Mouse (Mus musculus) urinary bladder, postnatal 25 days (tissue): ENCODE measurements around the gene Maml3.

ENCODE experiments used
- DNase-seq: peaks from one replicate; pipeline ENCODE4 v3.0.0; 2022; ENCODE audit warnings: low spot score

Maml3 gene

GRCm38 (mm10) chr3:52104636-52105151, at the start of gene Maml3:
Gene Maml3 (minus strand): TSS chr3:52105076.
- peak; percentile 82 for DNase-seq

DNA sequence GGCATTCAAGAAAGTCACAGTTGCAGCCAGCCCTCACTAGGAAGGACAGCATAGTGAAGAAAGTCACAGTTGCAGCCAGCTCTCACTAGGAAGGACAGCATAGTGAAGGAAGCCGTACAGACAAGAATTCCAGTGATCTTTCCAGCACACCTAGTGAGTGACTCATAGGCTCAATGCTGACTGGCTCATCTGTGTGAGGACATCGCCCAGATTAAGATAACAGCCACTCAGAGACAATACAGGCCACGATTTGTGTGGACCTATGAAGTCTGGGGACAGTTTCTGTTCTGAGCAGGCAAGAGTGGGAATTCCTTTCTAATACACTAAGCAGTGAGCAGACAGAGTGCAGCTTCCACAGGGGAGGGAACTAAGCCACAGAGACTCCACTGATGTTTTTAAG, 46.3 kb upstream of the Maml3 start:
- DNase-seq = no peak

GRCm38 (mm10) chr3:52148301-52148700, 43.4 kb upstream of the Maml3 start:
- DNase-seq = no peak

DNA sequence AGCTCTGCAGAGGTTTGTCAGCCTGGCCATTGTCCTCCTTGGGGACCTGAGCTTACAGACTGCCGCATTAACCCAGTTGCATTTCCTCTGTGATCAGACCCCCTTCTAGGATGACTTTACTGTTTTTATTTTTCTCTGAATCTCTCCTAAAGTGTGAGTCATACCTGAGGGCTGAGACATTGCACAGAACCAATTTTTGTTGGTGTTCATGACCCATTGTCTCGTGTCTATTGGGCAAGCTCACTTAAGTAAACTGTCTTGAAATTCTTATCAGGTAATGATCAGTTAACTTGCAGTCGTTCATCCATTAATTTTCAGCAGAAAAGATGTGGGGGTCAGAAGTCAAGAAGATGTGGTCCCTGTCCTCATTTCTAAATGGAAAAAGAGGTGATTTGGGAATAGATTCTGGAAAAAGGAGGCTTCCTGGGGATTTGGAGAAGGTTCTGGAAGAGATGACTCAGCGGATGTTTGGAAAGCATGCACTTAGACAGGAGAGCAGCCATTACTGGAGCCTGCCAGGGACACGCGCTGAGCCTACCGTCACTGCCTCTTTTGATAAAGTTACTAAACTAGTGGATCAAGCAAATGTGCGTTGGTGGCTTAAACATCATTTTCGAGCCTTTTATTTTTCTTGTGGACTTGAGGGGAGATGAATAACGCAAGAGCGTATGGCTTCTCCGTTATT, 40.0 kb upstream of the Maml3 start:
- DNase-seq = no peak

GRCm38 (mm10) chr3:52143017-52143416, 38.1 kb upstream of the Maml3 start:
- DNase-seq = no peak

- peak; percentile 48 for DNase-seq
Observed at GRCm38 (mm10) chr3:52140162-52140561, 35.3 kb upstream of the Maml3 start.

GRCm38 (mm10) chr3:52125421-52125820, 20.5 kb upstream of the Maml3 start:
- no peak for DNase-seq

DNA sequence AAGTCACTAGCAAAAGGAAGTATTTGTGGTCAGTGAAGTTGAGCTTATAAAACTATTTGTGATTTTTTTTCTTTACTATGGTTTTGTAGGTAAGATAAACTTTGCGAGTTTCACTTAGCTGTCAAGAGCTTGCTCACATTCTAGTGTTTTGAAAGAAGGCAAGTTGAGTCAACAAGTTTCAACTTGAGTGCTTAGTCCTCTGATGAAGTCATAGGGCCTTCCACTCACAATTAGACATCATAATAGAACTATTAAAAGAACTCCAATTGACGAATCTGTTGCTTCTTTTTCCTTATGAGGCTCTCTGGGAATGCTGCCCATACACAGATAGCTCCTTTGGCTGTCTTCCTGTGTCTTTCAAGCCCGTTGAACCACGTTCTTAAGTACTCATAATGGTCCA, 16.0 kb upstream of the Maml3 start:
- no peak for DNase-seq

DNA sequence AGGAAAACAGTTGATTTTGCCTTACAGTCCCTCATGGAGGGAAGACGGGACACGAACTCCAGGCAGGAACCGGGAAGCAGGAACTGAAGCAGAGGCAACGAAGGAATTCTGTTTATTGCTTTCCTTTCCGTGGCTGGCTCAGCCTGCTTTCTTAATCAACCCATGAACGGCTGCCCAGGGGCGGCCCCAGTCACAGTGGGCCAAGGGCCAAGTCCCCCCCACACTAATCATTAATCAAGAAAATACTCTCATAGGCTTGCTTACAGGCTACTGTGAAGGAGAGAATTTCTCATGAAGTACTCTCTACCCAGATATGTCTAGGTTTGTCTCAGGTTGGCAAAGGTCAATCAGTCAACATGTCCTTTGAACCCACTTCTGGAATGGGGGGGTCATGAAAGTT, 14.3 kb upstream of the Maml3 start:
- no peak for DNase-seq

DNA sequence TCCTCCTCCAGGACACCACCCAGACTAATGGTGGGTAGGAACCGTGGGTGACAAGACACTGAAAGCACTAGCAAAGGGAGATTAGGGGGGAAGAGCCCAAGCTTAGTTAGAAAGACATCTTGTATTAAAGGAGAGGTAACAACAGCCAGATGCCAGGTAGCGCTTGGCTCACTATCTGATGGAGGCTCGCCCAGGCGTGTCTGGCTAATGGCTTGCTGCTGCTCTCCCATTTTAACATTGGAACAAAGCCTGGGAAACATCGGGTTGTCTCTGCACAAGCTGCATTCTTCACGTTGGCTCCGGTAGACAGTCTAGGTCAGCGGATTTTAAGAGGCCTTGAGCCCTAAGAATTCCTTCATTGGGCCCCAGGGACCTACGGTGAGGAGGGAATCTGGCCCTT, 10.5 kb upstream of the Maml3 start:
- no peak for DNase-seq

- DNase-seq = no peak
Observed at GRCm38 (mm10) chr3:52108027-52108426, 3.2 kb upstream of the Maml3 start.

DNA sequence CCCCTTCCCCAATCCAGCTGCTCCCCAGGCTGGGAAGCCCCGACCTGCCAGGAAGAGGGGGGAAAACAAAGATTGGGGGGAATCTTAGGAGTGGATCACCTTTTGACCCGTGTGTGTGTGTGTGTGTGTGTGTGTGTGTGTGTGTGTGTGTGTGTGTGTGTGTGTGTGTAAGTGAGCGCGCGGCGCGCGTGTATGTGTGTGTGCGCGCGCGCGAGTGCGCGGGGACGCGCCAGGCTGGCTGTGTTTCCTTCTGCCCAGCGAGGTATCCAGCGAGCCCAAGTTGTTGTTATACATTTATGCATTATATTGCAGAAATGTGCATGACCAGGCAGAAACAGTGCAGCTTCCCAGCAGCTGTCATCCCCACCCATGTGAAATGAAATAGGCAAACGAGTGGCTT, 280 bp upstream of the Maml3 start:
- peak; percentile 29 for DNase-seq

DNA sequence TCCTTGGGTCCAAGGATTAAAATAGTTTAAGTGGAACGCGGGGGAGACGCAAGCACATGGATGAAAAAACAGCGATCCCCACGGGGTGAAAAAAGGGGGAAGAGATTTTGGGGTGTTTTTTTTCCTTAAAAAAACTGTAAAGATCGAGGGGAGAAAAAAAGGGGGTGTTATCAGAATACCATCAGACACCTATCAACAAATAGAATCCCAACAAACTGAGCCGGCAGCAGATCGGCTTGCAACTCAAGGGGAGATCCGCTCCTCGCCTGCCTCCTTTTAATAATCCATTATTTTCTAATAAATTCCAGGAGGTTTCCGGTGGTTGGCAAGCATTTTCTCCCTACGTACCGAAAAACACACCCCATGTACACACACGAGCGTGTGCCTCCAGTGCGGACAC, 668 bp downstream of the Maml3 start:
- no peak for DNase-seq

- peak; percentile 50 for DNase-seq
Observed at GRCm38 (mm10) chr3:52103531-52104181, 1.2 kb downstream of the Maml3 start.

- peak; percentile 65 for DNase-seq
Observed at GRCm38 (mm10) chr3:52102601-52103530, 2.0 kb downstream of the Maml3 start.

DNA sequence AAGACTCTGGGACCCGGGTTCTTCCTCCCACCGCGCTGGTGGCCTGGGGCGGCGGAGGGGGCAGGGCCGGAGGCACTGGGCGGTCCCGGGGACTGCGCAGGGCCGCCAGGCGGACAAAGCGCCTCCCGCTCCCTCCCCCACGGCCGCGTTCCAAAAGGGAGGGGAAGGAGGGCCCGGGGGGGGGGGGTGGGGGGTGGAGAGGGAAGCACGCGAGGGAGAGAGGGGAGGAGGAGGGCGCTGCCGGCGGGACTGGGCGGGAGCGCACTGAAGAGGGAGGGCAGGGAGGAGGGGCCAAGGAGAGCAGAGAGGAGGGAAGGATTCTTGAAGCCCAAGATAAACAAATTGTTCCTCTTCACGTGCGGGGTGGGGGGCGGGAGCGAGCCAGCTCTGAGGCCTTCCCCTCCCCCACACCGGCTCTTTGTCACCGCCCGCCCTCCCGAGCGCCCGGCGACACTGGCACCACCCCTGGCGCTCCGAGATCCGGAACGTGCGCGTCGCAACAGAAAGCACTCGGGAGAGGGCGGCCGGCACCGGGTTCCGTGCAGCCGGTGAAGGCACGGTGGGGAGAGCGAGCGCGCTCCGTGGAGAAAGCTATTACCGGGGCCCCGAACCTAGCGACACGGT, 2.8 kb downstream of the Maml3 start:
- peak; percentile 85 for DNase-seq

DNA sequence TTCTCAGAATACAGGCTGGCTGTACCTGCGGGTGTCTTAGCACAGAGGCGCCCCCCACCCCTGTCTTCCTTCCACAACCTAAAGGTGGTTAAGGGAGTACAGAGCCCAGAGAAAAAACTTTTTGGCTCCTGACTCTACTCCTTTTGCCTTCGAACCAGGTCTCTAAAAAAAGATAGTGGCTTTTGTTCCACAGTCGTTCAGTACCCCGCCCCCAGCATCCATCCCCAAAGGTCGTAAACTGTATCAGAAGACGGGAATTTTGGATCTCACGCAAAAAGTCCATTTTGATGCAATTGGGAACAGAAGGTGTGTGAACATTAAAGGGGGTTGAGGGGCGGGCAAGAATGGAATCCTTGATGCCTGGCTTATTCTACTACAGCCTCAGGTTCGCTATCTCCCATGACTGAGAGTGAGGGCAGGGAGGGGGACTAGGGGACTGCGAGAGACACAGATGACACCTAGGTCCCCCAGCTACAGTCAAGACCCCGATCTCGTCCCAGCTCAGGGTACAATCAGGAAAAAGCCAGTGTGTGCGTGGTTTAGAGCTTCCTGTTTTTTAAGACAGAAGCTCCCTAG, 3.4 kb downstream of the Maml3 start:
- DNase-seq = no peak

DNA sequence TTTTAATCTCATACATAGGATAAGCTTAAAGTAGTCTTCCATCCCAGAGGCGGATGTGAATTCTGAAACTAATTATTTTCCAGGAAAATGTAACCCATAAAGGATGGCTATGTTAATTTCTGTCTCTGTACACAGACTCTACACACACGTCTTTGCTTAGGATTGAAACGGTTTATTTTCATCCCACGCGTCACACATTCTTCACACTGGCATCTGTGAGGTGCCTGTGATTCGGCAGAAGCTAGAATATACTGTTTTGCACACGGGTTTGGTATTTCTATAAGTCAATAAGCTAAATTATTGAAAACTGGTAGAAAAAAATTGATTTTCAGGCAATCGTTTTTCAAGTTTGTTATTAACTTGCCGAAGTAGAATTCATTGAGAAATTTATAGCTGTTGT, 4.0 kb downstream of the Maml3 start:
- DNase-seq = no peak

DNA sequence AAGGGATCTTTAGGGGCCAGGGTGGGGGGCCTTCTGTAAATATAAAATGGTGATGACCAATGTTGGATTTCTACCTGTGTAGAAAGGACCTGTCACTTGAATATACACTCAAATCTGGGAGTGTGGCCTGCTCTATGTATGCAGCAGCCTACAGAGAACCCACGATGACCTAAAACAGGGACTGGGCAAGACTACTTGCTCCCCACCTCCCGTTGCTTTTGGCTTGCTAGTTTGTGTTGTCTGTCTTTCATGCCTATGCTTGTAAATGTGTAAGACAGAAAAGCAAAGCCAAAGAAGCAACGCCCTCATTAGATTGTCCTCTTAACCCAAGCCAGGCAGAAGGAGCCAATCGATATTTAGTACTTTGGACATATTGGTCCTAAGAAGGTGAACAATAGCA, 4.6 kb downstream of the Maml3 start:
- no peak for DNase-seq

GRCm38 (mm10) chr3:52099286-52099685, 5.6 kb downstream of the Maml3 start:
- no peak for DNase-seq

- no peak for DNase-seq
Observed at GRCm38 (mm10) chr3:52091261-52091797, 13.5 kb downstream of the Maml3 start.
